Mouse (Mus musculus) CD4-positive, CD25-positive, alpha-beta regulatory T cell (primary cell): Measurements from ENCODE around the gene Olfr918. TPM values are rescaled to one million over a fixed set of nuclear protein-coding genes. Genes with fewer than 3 reads are reported as not detected.

Experiments used
- polyA plus RNA-seq: library from polyadenylated mRNA; unstranded; fragments of 100-300 nt; shearing (Covaris generic); gene quantifications from one replicate; pipeline ENCODE4 v1.2.1, GENCODE M21; 2017

The Olfr918 gene
- polyA plus RNA-seq: not detected

GRCm38 (mm10) chr9:38674501-38674900 lies at the start of gene Olfr918:
Gene Olfr918 (minus strand): TSS chr9:38674601.

GRCm38 (mm10) chr9:38718102-38718501 lies 43.7 kb upstream of the Olfr918 start, which contains the start of gene Vwa5a:
Gene Vwa5a (plus strand): TSS chr9:38718268.

GRCm38 (mm10) chr9:38665742-38666141 lies 8.7 kb downstream of the Olfr918 start, which contains the start of gene Olfr917:
Gene Olfr917 (minus strand): TSS chr9:38665842.

GRCm38 (mm10) chr9:38659775-38660174 lies 14.6 kb downstream of the Olfr918 start, which contains the start of gene Olfr916:
Gene Olfr916 (minus strand): TSS chr9:38659875.

Other genes with a start within 250 kb of the Olfr918 start
- gene Olfr901, start 245.1 kb downstream of the Olfr918 start, polyA plus RNA-seq: not detected
- gene Olfr902, start 226.9 kb downstream of the Olfr918 start, polyA plus RNA-seq: not detected
- gene Olfr904, start 211.5 kb downstream of the Olfr918 start, polyA plus RNA-seq: 0.07 TPM
- gene Olfr905, start 203.5 kb downstream of the Olfr918 start, polyA plus RNA-seq: 0.14 TPM
- gene Olfr906, start 187.5 kb downstream of the Olfr918 start, polyA plus RNA-seq: not detected
- gene Olfr907, start 178.8 kb downstream of the Olfr918 start, polyA plus RNA-seq: not detected
- not detected for gene Olfr911-ps1, start 153.0 kb downstream of the Olfr918 start, polyA plus RNA-seq
- not detected for gene Olfr910, start 136.8 kb downstream of the Olfr918 start, polyA plus RNA-seq
- 0.08 TPM for gene Olfr912, start 94.4 kb downstream of the Olfr918 start, polyA plus RNA-seq
- not detected for gene Olfr913, start 81.8 kb downstream of the Olfr918 start, polyA plus RNA-seq
- gene Olfr914, start 69.5 kb downstream of the Olfr918 start, polyA plus RNA-seq: not detected
- gene Olfr916, start 14.7 kb downstream of the Olfr918 start, polyA plus RNA-seq: 0.08 TPM
- not detected for gene Olfr917, start 8.8 kb downstream of the Olfr918 start, polyA plus RNA-seq
- not detected for gene Olfr919, start 29.1 kb upstream of the Olfr918 start, polyA plus RNA-seq
- gene Vwa5a, start 43.7 kb upstream of the Olfr918 start, polyA plus RNA-seq: 40.3 TPM
- gene Olfr920, start 77.7 kb upstream of the Olfr918 start, polyA plus RNA-seq: 0.10 TPM
- 0.06 TPM for gene Olfr921, start 98.5 kb upstream of the Olfr918 start, polyA plus RNA-seq
- gene Olfr922, start 140.0 kb upstream of the Olfr918 start, polyA plus RNA-seq: not detected
- gene Olfr923, start 151.9 kb upstream of the Olfr918 start, polyA plus RNA-seq: 0.24 TPM
- gene Olfr924, start 169.8 kb upstream of the Olfr918 start, polyA plus RNA-seq: not detected
- not detected for gene Olfr26, start 180.5 kb upstream of the Olfr918 start, polyA plus RNA-seq
- not detected for gene Olfr926, start 202.5 kb upstream of the Olfr918 start, polyA plus RNA-seq